Mouse (Mus musculus): ENCODE data around the gene Gm20806. TPM values are rescaled to one million over a fixed set of nuclear protein-coding genes. Genes with fewer than 3 reads are reported as not detected.
"Not testable (repeated sequence)": the region's sequence is repeated elsewhere in the genome, so short reads cannot be mapped to it uniquely, and the experiment has no call there.

Gm20806 gene
- polyA plus RNA-seq (2015; fragmentation: Nextera tagmentation; extraction: Ambion mirVana) = not detected in 2 replicates

GRCm38 (mm10) chrY:78837956-78838355 lies at the start of gene Gm20806:
Gene Gm20806, minus strand, starts transcription at chrY:78838056.
- H3K9me3 ChIP-seq (replicated peaks; ENCODE audit: control insufficient read depth, low read length); H3K4me3 ChIP-seq (ENCODE audit: low read length); H3K36me3 ChIP-seq (ENCODE audit: control insufficient read depth, insufficient read depth); ATAC-seq (replicated peaks; ENCODE audit: extremely low read depth, insufficient read depth, low FRiP score); H3K9ac ChIP-seq (ENCODE audit: low read length); H3K4me2 ChIP-seq (ENCODE audit: low read depth, low read length); H3K27ac ChIP-seq (ENCODE audit: low read length); H3K4me1 ChIP-seq (ENCODE audit: control insufficient read depth, insufficient read depth, low read length); H3K27me3 ChIP-seq (ENCODE audit: control insufficient read depth, insufficient read depth, low read length): not testable (repeated sequence)
- WGBS = no CpG with 5 or more reads among the region's 4 CpGs
